Mouse (Mus musculus) midbrain, embryonic 12.5 days (tissue): Measurements from ENCODE around the gene Spire2. TPM values are rescaled to one million over a fixed set of nuclear protein-coding genes. Genes with fewer than 3 reads are reported as not detected.
A peak's percentile ranks its signal among the peaks of the same experiment; 100 is the strongest.
"Not testable (repeated sequence)": the region's sequence is repeated elsewhere in the genome, so short reads cannot be mapped to it uniquely, and the experiment has no call there.

Experiments
- ATAC-seq: fragments of 200-750 bp; cut with Nextera tagmentation; 2 replicates; pipeline ENCODE4 v1.8.0; 2017; ENCODE audit warnings: low read depth, moderate TSS enrichment, moderate library complexity; ENCODE audit not compliant: low FRiP score
- H3K27ac ChIP-seq: fragments of 300-500 bp; sonication (generic); replicated peaks from 2 replicates; pipeline ENCODE4 v1.5.1; 2016; ENCODE audit warnings: mild to moderate bottlenecking
- H3K27me3 ChIP-seq: fragments of 300-500 bp; sonication (generic); 2 replicates; pipeline ENCODE4 v1.6.1; 2016; ENCODE audit warnings: mild to moderate bottlenecking
- H3K36me3 ChIP-seq: fragments of 300-500 bp; sonication (generic); 2 replicates; pipeline ENCODE4 v1.6.1; 2016
- H3K4me1 ChIP-seq: fragments of 300-500 bp; sonication (generic); 2 replicates; pipeline ENCODE4 v1.6.1; 2016
- H3K4me2 ChIP-seq: fragments of 300-500 bp; sonication (generic); replicated peaks from 2 replicates; pipeline ENCODE4 v1.6.1; 2016; ENCODE audit warnings: mild to moderate bottlenecking, moderate library complexity
- H3K4me3 ChIP-seq: fragments of 300-500 bp; sonication (generic); 2 replicates; pipeline ENCODE4 v1.5.1; 2016; ENCODE audit warnings: mild to moderate bottlenecking
- H3K9ac ChIP-seq: fragments of 300-500 bp; sonication (generic); replicated peaks from 2 replicates; pipeline ENCODE4 v1.6.1; 2016; ENCODE audit warnings: mild to moderate bottlenecking, moderate library complexity
- H3K9me3 ChIP-seq: fragments of 300-500 bp; sonication (generic); 2 replicates; pipeline ENCODE4 v1.6.1; 2016; ENCODE audit warnings: mild to moderate bottlenecking
- WGBS: fragments of 180-500 bp; shearing (Covaris S2); methylation state at CpG from one replicate; pipeline ENCODE4 v1.1.7; 2016; 5-methylcytosine and 5-hydroxymethylcytosine counted together
- polyA plus RNA-seq: library from polyadenylated mRNA; unstranded; fragments of >200 nt; fragmentation: Nextera tagmentation; extraction: Ambion mirVana; gene quantifications from 2 replicates; pipeline ENCODE4 v1.2.1, GENCODE M21; 2016

The Spire2 gene
- polyA plus RNA-seq = 27.7 and 28.6 TPM in 2 replicates

GRCm38 (mm10) chr8:123332262-123333090 is at the start of gene Spire2:
Spire2 (plus strand) TSS chr8:123332713.
- WGBS = under 1% methylated on average over 65 of the region's 85 CpGs
- peak; percentile 88 for ATAC-seq
- Histone ChIP-seq H3K36me3 (no peaks in the 10 kb centered on the region), H3K4me3 (peak within 1 kb of the TSS; percentile 86), H3K27me3 (peaks cover 6% of the 10 kb centered on the region; the same call in 1 of the 2 replicates), H3K9me3 (no peaks in the 10 kb centered on the region), H3K27ac (peak within 1 kb of the TSS; percentile 91), H3K9ac (peak within 1 kb of the TSS; percentile 88), H3K4me1 (peaks cover 19% of the 10 kb centered on the region), H3K4me2 (peak within 1 kb of the TSS; percentile 78)

GRCm38 (mm10) chr8:123282994-123283393 is 49.5 kb upstream of the Spire2 start:
- H3K9me3 ChIP-seq, H3K27ac ChIP-seq, H3K4me3 ChIP-seq, ATAC-seq, H3K4me1 ChIP-seq, H3K4me2 ChIP-seq, H3K9ac ChIP-seq, H3K27me3 ChIP-seq: not testable (repeated sequence)
- peaks cover 39% of the 10 kb centered on the region for H3K36me3 ChIP-seq
- 92% methylated on average over 5 of the region's 6 CpGs for WGBS

DNA sequence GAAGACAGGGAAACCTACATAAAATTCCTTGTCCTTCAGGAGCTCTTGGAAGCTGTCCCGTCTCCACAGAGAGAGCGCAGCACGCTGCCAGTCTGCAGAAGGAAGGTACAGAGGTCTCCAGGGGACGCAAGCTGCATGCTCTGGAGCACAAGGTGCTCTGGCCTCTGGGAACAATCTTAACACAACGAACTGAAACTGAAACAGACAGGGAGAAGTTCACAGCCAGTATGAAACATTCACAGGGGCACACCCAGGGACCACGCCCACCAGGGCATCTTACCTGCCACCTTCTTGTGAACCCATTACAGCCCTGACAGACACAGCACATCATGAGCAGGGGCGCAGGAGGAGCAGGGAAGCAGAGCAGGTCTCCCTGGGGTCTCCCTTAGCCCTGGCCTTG is 48.5 kb upstream of the Spire2 start:
- no peak overlapping the region for H3K27ac ChIP-seq
- no peak overlapping the region for H3K9ac ChIP-seq
- no peak overlapping the region for H3K4me2 ChIP-seq
- no peaks in the 10 kb centered on the region for H3K27me3 ChIP-seq
- peaks cover 49% of the 10 kb centered on the region for H3K36me3 ChIP-seq
- H3K9me3 ChIP-seq = no peaks in the 10 kb centered on the region
- H3K4me1 ChIP-seq = no peaks in the 10 kb centered on the region
- WGBS = 96% methylated on average over 7 of the region's 7 CpGs
- no peak overlapping the region for H3K4me3 ChIP-seq
- ATAC-seq = no peak

- no peaks in the 10 kb centered on the region for H3K9me3 ChIP-seq
- no peak overlapping the region for H3K27ac ChIP-seq
- ATAC-seq = no peak
- H3K4me3 ChIP-seq = no peak overlapping the region
- H3K27me3 ChIP-seq = no peaks in the 10 kb centered on the region
- no peak overlapping the region for H3K4me2 ChIP-seq
- WGBS = 95% methylated on average over 5 of the region's 5 CpGs
- no peak overlapping the region for H3K9ac ChIP-seq
- peaks cover 54% of the 10 kb centered on the region for H3K36me3 ChIP-seq
- no peaks in the 10 kb centered on the region for H3K4me1 ChIP-seq
Observed at GRCm38 (mm10) chr8:123284493-123284892, 48.0 kb upstream of the Spire2 start.

DNA sequence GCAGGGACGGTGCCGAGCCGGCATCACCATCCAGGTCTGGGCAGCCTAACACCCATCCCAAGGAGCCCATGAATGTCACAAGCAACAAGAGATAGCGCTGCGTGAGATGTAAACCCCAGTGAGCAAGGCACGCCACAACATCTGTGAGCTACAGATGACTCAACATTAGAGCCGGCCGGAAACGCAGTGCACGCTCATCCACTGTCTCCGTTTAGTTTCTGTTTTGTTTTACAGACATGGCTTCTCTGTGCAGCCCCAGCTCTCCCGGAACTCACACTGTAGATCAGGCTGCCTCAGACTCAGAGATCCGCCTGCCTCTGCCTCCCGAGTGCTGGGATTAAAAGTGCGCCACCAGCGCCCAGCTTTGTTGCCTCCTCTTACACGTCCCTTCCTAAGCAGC is 45.2 kb upstream of the Spire2 start:
- H3K4me2 ChIP-seq = no peak overlapping the region
- H3K27ac ChIP-seq = no peak overlapping the region
- WGBS = 96% methylated on average over 17 of the region's 17 CpGs
- no peaks in the 10 kb centered on the region for H3K27me3 ChIP-seq
- no peak overlapping the region for H3K9ac ChIP-seq
- peaks cover 49% of the 10 kb centered on the region for H3K36me3 ChIP-seq
- no peak for ATAC-seq
- H3K4me1 ChIP-seq = no peaks in the 10 kb centered on the region
- H3K9me3 ChIP-seq = no peaks in the 10 kb centered on the region
- H3K4me3 ChIP-seq = no peak overlapping the region

GRCm38 (mm10) chr8:123290166-123290565 is 42.3 kb upstream of the Spire2 start:
- no peak overlapping the region for H3K4me3 ChIP-seq
- no peaks in the 10 kb centered on the region for H3K27me3 ChIP-seq
- no peak overlapping the region for H3K4me2 ChIP-seq
- WGBS = 76% methylated on average over 4 of the region's 4 CpGs
- H3K9me3 ChIP-seq = no peaks in the 10 kb centered on the region
- no peak overlapping the region for H3K9ac ChIP-seq
- H3K36me3 ChIP-seq = peaks cover 55% of the 10 kb centered on the region
- no peaks in the 10 kb centered on the region for H3K4me1 ChIP-seq
- ATAC-seq = no peak
- H3K27ac ChIP-seq = no peak overlapping the region

DNA sequence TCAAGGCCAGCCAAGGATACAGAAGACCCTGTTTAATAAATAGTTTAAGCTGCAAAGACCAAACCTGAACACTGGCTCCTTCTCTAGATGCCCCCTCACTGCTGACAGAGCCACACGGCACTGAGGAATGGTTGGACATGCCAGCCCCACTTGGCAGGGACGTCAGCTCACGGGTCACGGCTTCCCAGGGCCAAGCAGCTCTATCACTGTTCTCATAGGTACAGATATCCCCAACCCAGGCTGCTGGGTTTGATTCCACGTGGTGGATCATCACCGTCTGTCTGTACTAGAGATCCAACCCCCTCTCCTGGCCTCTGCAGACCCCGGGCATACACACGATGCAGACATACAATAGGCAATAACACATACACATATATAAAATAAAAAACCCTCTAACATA is 41.8 kb upstream of the Spire2 start:
- Histone ChIP-seq H3K36me3 (peaks cover 60% of the 10 kb centered on the region), H3K4me3 (no peak overlapping the region)
- no peak for ATAC-seq

DNA sequence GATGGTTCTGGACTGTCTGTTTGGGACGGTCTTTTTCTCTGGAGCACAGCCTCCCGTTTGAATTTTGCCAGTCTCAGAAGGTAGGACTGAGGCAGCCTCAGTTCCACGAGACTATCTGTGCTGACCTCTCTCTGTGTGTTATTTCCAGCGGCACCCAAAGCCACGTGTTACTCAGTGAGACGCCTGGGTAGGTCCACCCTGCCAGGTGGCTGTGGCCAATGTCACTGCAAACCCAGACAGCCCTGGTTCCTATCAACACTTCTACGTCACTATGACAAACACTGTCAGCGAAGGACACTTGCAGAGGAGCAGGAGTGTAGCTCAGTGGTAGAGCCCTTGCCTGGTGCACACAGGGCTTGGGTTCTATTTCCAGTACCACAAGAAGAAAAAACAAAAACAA is 40.8 kb upstream of the Spire2 start:
- Histone ChIP-seq H3K36me3 (peaks cover 64% of the 10 kb centered on the region), H3K4me1 (no peaks in the 10 kb centered on the region), H3K9me3 (no peaks in the 10 kb centered on the region), H3K9ac (no peak overlapping the region), H3K27ac (no peak overlapping the region), H3K27me3 (no peaks in the 10 kb centered on the region), H3K4me3 (no peak overlapping the region), H3K4me2 (no peak overlapping the region)
- WGBS = 89% methylated on average over 8 of the region's 8 CpGs
- ATAC-seq = no peak

More for the DNA sequence above, 41.8 kb upstream of the Spire2 start:
- Histone ChIP-seq H3K9ac (no peak overlapping the region), H3K27ac (no peak overlapping the region), H3K9me3 (no peaks in the 10 kb centered on the region), H3K27me3 (no peaks in the 10 kb centered on the region), H3K4me2 (no peak overlapping the region), H3K4me1 (no peaks in the 10 kb centered on the region)
- 93% methylated on average over 8 of the region's 8 CpGs for WGBS

DNA sequence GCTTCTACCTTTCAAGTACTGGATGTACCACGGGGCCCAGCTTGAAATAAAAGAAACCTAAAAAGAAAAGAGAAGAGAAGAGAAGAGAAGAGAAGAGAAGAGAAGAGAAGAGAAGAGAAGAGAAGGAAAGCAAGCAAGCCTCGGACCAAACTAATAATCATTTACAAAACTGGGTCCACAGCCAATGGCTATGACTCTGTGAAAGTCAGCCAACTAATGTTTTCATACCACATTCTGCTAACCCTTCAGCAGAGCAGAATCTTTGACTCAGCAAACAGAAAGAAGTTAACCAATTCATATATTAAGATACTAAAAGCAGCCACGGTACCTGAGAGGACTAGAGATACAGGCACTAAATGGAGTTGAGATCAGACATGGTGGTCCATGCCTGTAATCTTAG is 40.2 kb upstream of the Spire2 start:
- H3K27ac ChIP-seq = no peak overlapping the region
- no peaks in the 10 kb centered on the region for H3K4me1 ChIP-seq
- 92% methylated on average over 3 of the region's 3 CpGs for WGBS
- ATAC-seq = no peak
- no peaks in the 10 kb centered on the region for H3K9me3 ChIP-seq
- H3K4me3 ChIP-seq = no peak overlapping the region
- H3K36me3 ChIP-seq = peaks cover 60% of the 10 kb centered on the region
- no peak overlapping the region for H3K4me2 ChIP-seq
- H3K27me3 ChIP-seq = no peaks in the 10 kb centered on the region
- no peak overlapping the region for H3K9ac ChIP-seq

- Histone ChIP-seq H3K4me1 (no peaks in the 10 kb centered on the region), H3K9ac (no peak overlapping the region), H3K4me3 (no peak overlapping the region), H3K27me3 (no peaks in the 10 kb centered on the region), H3K4me2 (no peak overlapping the region), H3K27ac (no peak overlapping the region), H3K9me3 (no peaks in the 10 kb centered on the region), H3K36me3 (peaks cover 56% of the 10 kb centered on the region)
- WGBS = 95% methylated on average over 2 of the region's 2 CpGs
- ATAC-seq = no peak
Observed at GRCm38 (mm10) chr8:123292785-123293184, 39.7 kb upstream of the Spire2 start.

DNA sequence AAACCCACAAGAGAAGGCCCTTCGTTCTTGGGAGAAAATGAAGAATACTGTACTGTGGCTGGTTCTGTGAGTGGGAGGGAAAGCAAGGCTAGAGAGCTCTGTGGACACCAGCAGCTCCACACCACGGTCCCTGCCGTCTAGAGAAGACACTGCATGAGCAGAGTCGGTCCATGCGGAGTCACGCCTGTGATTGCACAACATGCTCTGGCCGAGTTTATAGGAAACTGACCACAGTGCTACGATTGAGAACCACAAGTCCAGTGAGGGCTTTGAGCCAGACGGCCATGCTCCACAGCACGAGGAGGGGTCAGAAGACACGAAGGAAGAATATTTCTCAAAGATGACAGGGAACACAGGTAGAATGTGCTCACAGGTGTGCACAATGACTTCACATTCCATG is 34.2 kb upstream of the Spire2 start:
- no peak overlapping the region for H3K27ac ChIP-seq
- H3K4me2 ChIP-seq = no peak overlapping the region
- no peak overlapping the region for H3K4me3 ChIP-seq
- peaks cover 48% of the 10 kb centered on the region for H3K36me3 ChIP-seq
- H3K4me1 ChIP-seq = no peaks in the 10 kb centered on the region
- no peaks in the 10 kb centered on the region for H3K9me3 ChIP-seq
- 95% methylated on average over 11 of the region's 11 CpGs for WGBS
- ATAC-seq = no peak
- no peak overlapping the region for H3K9ac ChIP-seq
- H3K27me3 ChIP-seq = no peaks in the 10 kb centered on the region

- H3K4me2 ChIP-seq = no peak overlapping the region
- H3K9ac ChIP-seq = no peak overlapping the region
- H3K27ac ChIP-seq = no peak overlapping the region
- no peaks in the 10 kb centered on the region for H3K4me1 ChIP-seq
- H3K9me3 ChIP-seq = no peaks in the 10 kb centered on the region
- no peak overlapping the region for H3K4me3 ChIP-seq
- peaks cover 31% of the 10 kb centered on the region for H3K36me3 ChIP-seq
- no peak for ATAC-seq
- 72% methylated on average over 4 of the region's 4 CpGs for WGBS
- no peaks in the 10 kb centered on the region for H3K27me3 ChIP-seq
Observed at GRCm38 (mm10) chr8:123308738-123309137, 23.8 kb upstream of the Spire2 start.
